9 mouse cellular contexts compared by ENCODE assay signal in the genomic region with DNA sequence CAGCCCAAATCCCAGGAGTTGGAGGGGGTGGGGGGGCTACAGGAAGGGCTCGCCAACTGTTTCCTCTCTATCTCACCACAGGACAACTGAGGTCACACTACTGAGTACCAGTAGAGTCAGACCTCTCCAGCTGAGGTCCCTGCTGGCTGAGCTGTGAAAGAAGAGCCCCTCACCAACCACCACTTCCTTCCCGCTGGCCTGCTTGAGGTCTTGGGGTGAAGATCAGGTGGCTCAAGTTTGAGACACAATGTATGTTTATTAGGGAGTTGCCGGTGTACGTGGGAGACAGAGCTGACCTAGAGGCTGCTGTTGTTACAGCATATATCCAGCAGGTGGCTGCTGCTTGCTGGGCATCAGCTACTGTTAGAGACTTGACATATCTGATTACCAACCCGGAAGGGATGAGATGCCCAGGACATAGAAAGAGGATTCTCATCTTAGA. TPM values are rescaled to one million over a fixed set of nuclear protein-coding genes. Genes with fewer than 3 reads are reported as not detected.
DNase-seq lines count a peak whose midpoint lies in the region; ATAC-seq and TF ChIP-seq lines count a peak whose summit lies in the region.
"Had no signal": no experiment of that assay in that cellular context is flagged by ENCODE, and none has a peak within 500 bp of the region (broad histone marks: within the 10 kb centered on the region; RNA-seq: fewer than 3 reads in every experiment).

No protein-coding gene starts in this region.

- H3K9me3 ChIP-seq in limb, embryonic 14.5 days (ENCODE audit: control insufficient read depth, low read length) = no peaks in the 10 kb centered on the region

- intact Hi-C loops in heart, postnatal 10 days (cut with DNase I) = loop anchor here (2.0 to 5.0 kb wide), 2 partner anchors 52 to 61 kb away; no protein-coding TSS in a partner anchor

- TF ChIP-seq POLR2A in limb, embryonic 14.5 days (IDR thresholded peaks at IDR 0.05; ENCODE audit: borderline replicate concordance, extremely low read depth, insufficient read depth, insufficient read length) = no peak

- peak; percentile 14 to 70 for DNase-seq in adrenal gland, adult (ENCODE audit: inconsistent age in 2 of 2, low spot score in 1 of 2)
- DNase-seq in adrenal gland, postnatal 25 days = no peak
- DNase-seq in CD4-positive helper T cell, adult 2 months (ENCODE audit: low read depth, low spot score) = peak; percentile 59
- peak; percentile 51 to 59 for DNase-seq in cerebellum, postnatal 25 days
- peak; percentile 55 to 61 for DNase-seq in heart, postnatal 10 days
- DNase-seq in limb, embryonic 14.5 days (ENCODE audit: low spot score) = peak; percentile 76
- peak; percentile 80 to 92 for DNase-seq in natural killer cell, adult 2 months (ENCODE audit: low spot score in 2 of 2)
- DNase-seq in urinary bladder, postnatal 10 days (ENCODE audit: low spot score) = no peak

- H3K9ac ChIP-seq in limb, embryonic 14.5 days (ENCODE audit: low read depth, low read length, severe bottlenecking) = no peak overlapping the region

- WGBS in limb, embryonic 14.5 days = 5% methylated on average over 5 of the region's 5 CpGs

- H3K27me3 ChIP-seq in limb, embryonic 14.5 days (ENCODE audit: control insufficient read depth, insufficient read depth, low read length) = no peaks in the 10 kb centered on the region

- no peak overlapping the region for H3K4me3 ChIP-seq in limb, embryonic 14.5 days (replicated peaks; ENCODE audit: low read length)

- H3K4me2 ChIP-seq in limb, embryonic 14.5 days (replicated peaks; ENCODE audit: low read depth, low read length, severe bottlenecking) = no peak overlapping the region

- H3K27ac ChIP-seq in limb, embryonic 14.5 days (replicated peaks; ENCODE audit: low read depth, low read length) = no peak overlapping the region
- H3K27ac ChIP-seq: macrophage had no signal

- peaks cover 22% of the 10 kb centered on the region; the same call in 1 of the 2 replicates for H3K4me1 ChIP-seq in limb, embryonic 14.5 days (ENCODE audit: control insufficient read depth, insufficient read depth, low read length)

- no peak for ATAC-seq in limb, embryonic 14.5 days (ENCODE audit: low FRiP score, low read depth)

- H3K36me3 ChIP-seq in limb, embryonic 14.5 days (ENCODE audit: control insufficient read depth, insufficient read depth, low read length) = no peaks in the 10 kb centered on the region

RNA-seq across cellular contexts. Expression of gene Adamts14, which starts 2.5 kb away (rescaled TPM):
- total RNA-seq in adrenal gland, postnatal 25 days (2021) = 2.8 TPM in 2 replicates
- total RNA-seq in heart, postnatal 10 days (2021) = 1 to 10 TPM; 4.9 to 7.1 TPM
- polyA plus RNA-seq in limb, embryonic 14.5 days (2012; rRNA removed) = 11.1 and 13.7 TPM in 2 replicates
- polyA plus RNA-seq in limb, embryonic 14.5 days (2014; fragmentation: Nextera tagmentation; extraction: Ambion mirVana) = 3.5 and 5.1 TPM in 2 replicates

RNA-seq across cellular contexts. Expression of gene Prf1, which starts 21.9 kb away (rescaled TPM):
- total RNA-seq in adrenal gland, postnatal 25 days (2021) = 0.15 TPM in 1 of 2 replicates, not detected in the other
- total RNA-seq in heart, postnatal 10 days (2021) = not detected
- polyA plus RNA-seq in limb, embryonic 14.5 days (2012; rRNA removed) = 0.06 TPM in 1 of 2 replicates, not detected in the other
- 0.12 TPM in 1 of 2 replicates, not detected in the other for polyA plus RNA-seq in limb, embryonic 14.5 days (2014; fragmentation: Nextera tagmentation; extraction: Ambion mirVana)
- polyA plus RNA-seq: macrophage had no signal

Comparison
In these comparisons a context has a peak if more than half of its experiments do, and no peak if none do; other contexts are left out.
1. DNase-seq: peak in adrenal gland, adult (2 of 2), CD4-positive helper T cell, adult 2 months (single experiment), cerebellum, postnatal 25 days (2 of 2), heart, postnatal 10 days (2 of 2), limb, embryonic 14.5 days (single experiment) and natural killer cell, adult 2 months (2 of 2); none in adrenal gland, postnatal 25 days (single experiment) and urinary bladder, postnatal 10 days (single experiment).